Mouse (Mus musculus) heart, embryonic 12.5 days (tissue): ENCODE results near the gene Rps19bp1. TPM values are rescaled to one million over a fixed set of nuclear protein-coding genes. Genes with fewer than 3 reads are reported as not detected.

Experiments
- ATAC-seq: fragments of 200-750 bp; cut with Nextera tagmentation; 2 replicates; pipeline ENCODE4 v1.8.0; 2017; ENCODE audit warnings: moderate TSS enrichment, moderate library complexity; ENCODE audit not compliant: insufficient number of reproducible peaks, low FRiP score
- H3K27ac ChIP-seq: fragments of 300-500 bp; sonication (generic); 2 replicates; pipeline ENCODE4 v1.5.1; 2016; ENCODE audit warnings: mild to moderate bottlenecking, moderate library complexity; ENCODE audit not compliant: poor library complexity, severe bottlenecking
- H3K27me3 ChIP-seq: fragments of 300-500 bp; sonication (generic); replicated peaks from 2 replicates; pipeline ENCODE4 v1.6.1; 2016; ENCODE audit warnings: mild to moderate bottlenecking, moderate library complexity
- H3K36me3 ChIP-seq: fragments of 300-500 bp; sonication (generic); 2 replicates; pipeline ENCODE4 v1.6.1; 2016; ENCODE audit warnings: mild to moderate bottlenecking, moderate library complexity
- H3K4me1 ChIP-seq: fragments of 300-500 bp; sonication (generic); replicated peaks from 2 replicates; pipeline ENCODE4 v1.6.1; 2016; ENCODE audit warnings: mild to moderate bottlenecking
- H3K4me2 ChIP-seq: fragments of 300-500 bp; sonication (generic); 2 replicates; pipeline ENCODE4 v1.6.1; 2016; ENCODE audit warnings: mild to moderate bottlenecking, moderate library complexity
- H3K4me3 ChIP-seq: fragments of 300-500 bp; sonication (generic); 2 replicates; pipeline ENCODE4 v1.5.1; 2016; ENCODE audit warnings: mild to moderate bottlenecking
- H3K9ac ChIP-seq: fragments of 300-500 bp; sonication (generic); 2 replicates; pipeline ENCODE4 v1.6.1; 2016; ENCODE audit warnings: mild to moderate bottlenecking, moderate library complexity
- H3K9me3 ChIP-seq: fragments of 300-500 bp; sonication (generic); replicated peaks from 2 replicates; pipeline ENCODE4 v1.6.1; 2016; ENCODE audit warnings: mild to moderate bottlenecking, moderate library complexity
- WGBS: fragments of 180-500 bp; shearing (Covaris S2); methylation state at CpG from one replicate; pipeline ENCODE4 v1.1.7; 2016; 5-methylcytosine and 5-hydroxymethylcytosine counted together
- polyA plus RNA-seq: library from polyadenylated mRNA; unstranded; fragments of >200 nt; fragmentation: Nextera tagmentation; extraction: Ambion mirVana; gene quantifications from 2 replicates; pipeline ENCODE4 v1.2.1, GENCODE M21; 2016

The Rps19bp1 gene
- polyA plus RNA-seq, 1 experiment from 2014 or later: 37.9 TPM

GRCm38 (mm10) chr15:80256242-80256641 is 7.9 kb downstream of the Rps19bp1 start:
- Histone ChIP-seq H3K36me3 (peaks cover 43% of the 10 kb centered on the region), H3K4me2 (peak overlapping the region; percentile 95), H3K27ac (peak overlapping the region; percentile 99), H3K4me3 (peak overlapping the region; percentile 94), H3K9ac (peak overlapping the region; percentile 100), H3K9me3 (no peaks in the 10 kb centered on the region), H3K27me3 (no peaks in the 10 kb centered on the region), H3K4me1 (peaks cover 48% of the 10 kb centered on the region)
- WGBS: 7% methylated on average over 16 of the region's 16 CpGs
- ATAC-seq: no peak

- no peaks in the 10 kb centered on the region for H3K9me3 ChIP-seq
- WGBS: under 1% methylated on average over 50 of the region's 51 CpGs
- H3K4me2 ChIP-seq: peak overlapping the region; percentile 95
- peak overlapping the region; percentile 94 for H3K4me3 ChIP-seq
- ATAC-seq: peak; percentile 70
- H3K36me3 ChIP-seq: peaks cover 44% of the 10 kb centered on the region
- H3K4me1 ChIP-seq: peaks cover 53% of the 10 kb centered on the region
- no peaks in the 10 kb centered on the region for H3K27me3 ChIP-seq
- H3K27ac ChIP-seq: peak overlapping the region; percentile 99
- peak overlapping the region; percentile 100 for H3K9ac ChIP-seq
Measured at GRCm38 (mm10) chr15:80255646-80256121, 8.4 kb downstream of the Rps19bp1 start.

- Histone ChIP-seq H3K4me2 (peak within 1 kb of the TSS; percentile 95), H3K9me3 (no peaks in the 10 kb centered on the region), H3K36me3 (peaks cover 42% of the 10 kb centered on the region), H3K4me1 (peaks cover 60% of the 10 kb centered on the region), H3K27ac (peak within 1 kb of the TSS; percentile 99), H3K9ac (peak within 1 kb of the TSS; percentile 100), H3K4me3 (peak within 1 kb of the TSS; percentile 94), H3K27me3 (no peaks in the 10 kb centered on the region)
- peak; percentile 93 for ATAC-seq
- under 1% methylated on average over 62 of the region's 62 CpGs for WGBS
Measured at GRCm38 (mm10) chr15:80254847-80255645, 9.1 kb downstream of the Rps19bp1 start, which contains the start of gene Atf4. TSS of gene Atf4 (plus strand) at chr15:80255184.

- H3K4me3 ChIP-seq: peak overlapping the region; percentile 94
- no peaks in the 10 kb centered on the region for H3K27me3 ChIP-seq
- peaks cover 42% of the 10 kb centered on the region for H3K36me3 ChIP-seq
- H3K9ac ChIP-seq: peak overlapping the region; percentile 86
- peaks cover 65% of the 10 kb centered on the region for H3K4me1 ChIP-seq
- no peak for ATAC-seq
- peak overlapping the region; percentile 95 for H3K27ac ChIP-seq
- no peaks in the 10 kb centered on the region for H3K9me3 ChIP-seq
- H3K4me2 ChIP-seq: peak overlapping the region; percentile 95
- 47% methylated on average over 6 of the region's 6 CpGs for WGBS
Measured at GRCm38 (mm10) chr15:80254207-80254606, 9.9 kb downstream of the Rps19bp1 start.

- H3K4me1 ChIP-seq: peaks cover 64% of the 10 kb centered on the region
- H3K9ac ChIP-seq: no peak overlapping the region
- no peak for ATAC-seq
- no peak overlapping the region for H3K4me2 ChIP-seq
- no peaks in the 10 kb centered on the region for H3K27me3 ChIP-seq
- H3K4me3 ChIP-seq: no peak overlapping the region
- H3K9me3 ChIP-seq: no peaks in the 10 kb centered on the region
- peak overlapping the region; percentile 95; the same call in 1 of the 2 replicates for H3K27ac ChIP-seq
- WGBS: 32% methylated on average over 2 of the region's 2 CpGs
- peaks cover 47% of the 10 kb centered on the region for H3K36me3 ChIP-seq
Measured at GRCm38 (mm10) chr15:80253530-80253929, 10.6 kb downstream of the Rps19bp1 start.

- peak overlapping the region; percentile 41 for H3K4me2 ChIP-seq
- H3K9me3 ChIP-seq: no peaks in the 10 kb centered on the region
- no peaks in the 10 kb centered on the region for H3K27me3 ChIP-seq
- H3K27ac ChIP-seq: peak overlapping the region; percentile 87
- peaks cover 50% of the 10 kb centered on the region for H3K36me3 ChIP-seq
- WGBS: 19% methylated on average over 6 of the region's 6 CpGs
- no peak for ATAC-seq
- peak overlapping the region; percentile 46; the same call in 1 of the 2 replicates for H3K9ac ChIP-seq
- peak overlapping the region; percentile 5; the same call in 1 of the 2 replicates for H3K4me3 ChIP-seq
- peaks cover 45% of the 10 kb centered on the region for H3K4me1 ChIP-seq
Measured at GRCm38 (mm10) chr15:80250586-80250985, 13.5 kb downstream of the Rps19bp1 start.

- H3K27me3 ChIP-seq: no peaks in the 10 kb centered on the region
- H3K9me3 ChIP-seq: no peaks in the 10 kb centered on the region
- peaks cover 45% of the 10 kb centered on the region for H3K4me1 ChIP-seq
- H3K4me2 ChIP-seq: no peak overlapping the region
- peaks cover 57% of the 10 kb centered on the region for H3K36me3 ChIP-seq
- ATAC-seq: no peak
- WGBS: 91% methylated on average over 10 of the region's 10 CpGs
- no peak overlapping the region; the same call in 1 of the 2 replicates for H3K9ac ChIP-seq
- H3K4me3 ChIP-seq: no peak overlapping the region
- peak overlapping the region; percentile 87; the same call in 1 of the 2 replicates for H3K27ac ChIP-seq
Measured at GRCm38 (mm10) chr15:80249672-80250071, 14.4 kb downstream of the Rps19bp1 start.

- Histone ChIP-seq H3K4me1 (peaks cover 35% of the 10 kb centered on the region), H3K4me3 (no peak overlapping the region), H3K27me3 (no peaks in the 10 kb centered on the region), H3K27ac (no peak overlapping the region), H3K9ac (no peak overlapping the region), H3K4me2 (no peak overlapping the region), H3K9me3 (no peaks in the 10 kb centered on the region), H3K36me3 (peaks cover 65% of the 10 kb centered on the region)
- WGBS: 96% methylated on average over 1 of the region's 1 CpGs
- ATAC-seq: no peak
Measured at GRCm38 (mm10) chr15:80248596-80248995, 15.5 kb downstream of the Rps19bp1 start.

- no peak overlapping the region for H3K4me2 ChIP-seq
- ATAC-seq: no peak
- H3K4me3 ChIP-seq: no peak overlapping the region
- no peak overlapping the region for H3K27ac ChIP-seq
- H3K36me3 ChIP-seq: peaks cover 70% of the 10 kb centered on the region
- no peaks in the 10 kb centered on the region for H3K9me3 ChIP-seq
- H3K4me1 ChIP-seq: peaks cover 31% of the 10 kb centered on the region
- H3K27me3 ChIP-seq: no peaks in the 10 kb centered on the region
- no peak overlapping the region for H3K9ac ChIP-seq
- WGBS: 94% methylated on average over 12 of the region's 12 CpGs
Measured at GRCm38 (mm10) chr15:80248135-80248534, 16.0 kb downstream of the Rps19bp1 start.

- H3K27ac ChIP-seq: no peak within 1 kb of the TSS
- H3K9me3 ChIP-seq: no peaks in the 10 kb centered on the region
- H3K4me1 ChIP-seq: peaks cover 20% of the 10 kb centered on the region
- H3K4me3 ChIP-seq: peak within 1 kb of the TSS; percentile 90
- H3K27me3 ChIP-seq: no peaks in the 10 kb centered on the region
- H3K4me2 ChIP-seq: peak within 1 kb of the TSS; percentile 94
- peak within 1 kb of the TSS; percentile 93 for H3K9ac ChIP-seq
- ATAC-seq: no peak
- WGBS: 82% methylated on average over 9 of the region's 9 CpGs
- H3K36me3 ChIP-seq: peaks cover 46% of the 10 kb centered on the region
Measured at GRCm38 (mm10) chr15:80235535-80235934, 28.6 kb downstream of the Rps19bp1 start, which contains the start of gene AC140267.1. TSS of gene AC140267.1 (plus strand) at chr15:80235835.

GRCm38 (mm10) chr15:80233733-80234509 is 30.2 kb downstream of the Rps19bp1 start, which contains the start of gene Mief1:
TSS of gene Mief1 (plus strand) at chr15:80234018.
- Histone ChIP-seq H3K36me3 (peaks cover 36% of the 10 kb centered on the region), H3K9me3 (no peaks in the 10 kb centered on the region), H3K4me3 (peak within 1 kb of the TSS; percentile 90), H3K9ac (peak within 1 kb of the TSS; percentile 93), H3K27ac (peak within 1 kb of the TSS; percentile 78), H3K4me2 (peak within 1 kb of the TSS; percentile 94), H3K27me3 (no peaks in the 10 kb centered on the region), H3K4me1 (peaks cover 20% of the 10 kb centered on the region)
- peak; percentile 98 for ATAC-seq
- under 1% methylated on average over 67 of the region's 67 CpGs for WGBS
